In genomic region chr12:99644966-99645365, GRCm38 (mm10) we compare ENCODE assay signal across 8 mouse cellular contexts.
A peak's percentile ranks its signal among the peaks of the same experiment; 100 is the strongest.
DNase-seq lines count a peak whose midpoint lies in the region; ATAC-seq lines count a peak whose summit lies in the region.

No protein-coding gene starts in this region.

- H3K4me1 ChIP-seq in hindbrain, embryonic 14.5 days (replicated peaks; ENCODE audit: control insufficient read depth, insufficient read depth, low read length): peaks cover 15% of the 10 kb centered on the region
- H3K4me1 ChIP-seq in midbrain, embryonic 13.5 days (replicated peaks): peaks cover 16% of the 10 kb centered on the region

- no peak overlapping the region for H3K4me2 ChIP-seq in hindbrain, embryonic 14.5 days (replicated peaks)
- H3K4me2 ChIP-seq in midbrain, embryonic 13.5 days (replicated peaks): no peak overlapping the region

- ATAC-seq in hindbrain, embryonic 14.5 days (ENCODE audit: low FRiP score): peak; percentile 84
- ATAC-seq in midbrain, embryonic 13.5 days: peak; percentile 73; the same call in 1 of the 2 replicates
- no peak for ATAC-seq in inflammation-experienced regulatory T-cells, adult 6 months

- H3K27me3 ChIP-seq in hindbrain, embryonic 14.5 days (ENCODE audit: control insufficient read depth, insufficient read depth, low read length): no peaks in the 10 kb centered on the region
- H3K27me3 ChIP-seq in midbrain, embryonic 13.5 days: no peaks in the 10 kb centered on the region

- no peak overlapping the region for H3K4me3 ChIP-seq in hindbrain, embryonic 14.5 days (replicated peaks; ENCODE audit: low read length)
- no peak overlapping the region for H3K4me3 ChIP-seq in midbrain, embryonic 13.5 days (replicated peaks)

- WGBS in hindbrain, embryonic 14.5 days: 93% methylated on average over 37 of the region's 37 CpGs
- WGBS in midbrain, embryonic 13.5 days: 95% methylated on average over 37 of the region's 37 CpGs

- no peaks in the 10 kb centered on the region for H3K36me3 ChIP-seq in hindbrain, embryonic 14.5 days (replicated peaks; ENCODE audit: control insufficient read depth, insufficient read depth)
- no peaks in the 10 kb centered on the region for H3K36me3 ChIP-seq in midbrain, embryonic 13.5 days

- no peak overlapping the region for H3K9ac ChIP-seq in hindbrain, embryonic 14.5 days
- H3K9ac ChIP-seq in midbrain, embryonic 13.5 days (replicated peaks): no peak overlapping the region

- peak; percentile 3 for DNase-seq in heart, postnatal 4 days
- no peak for DNase-seq in heart, adult 8-10 months (ENCODE audit: low spot score)
- peak; percentile 25 for DNase-seq in ZHBTc4 (ENCODE audit: low read depth, low spot score)
- DNase-seq in hindbrain, embryonic 14.5 days (ENCODE audit: low spot score): no peak
- no peak for DNase-seq in retina, embryonic 14.5 days (ENCODE audit: low spot score)
- no peak for DNase-seq in MN1 (ENCODE audit: low spot score)

- peaks cover 27% of the 10 kb centered on the region for H3K9me3 ChIP-seq in hindbrain, embryonic 14.5 days (ENCODE audit: control insufficient read depth, low read length)
- peaks cover 13% of the 10 kb centered on the region for H3K9me3 ChIP-seq in midbrain, embryonic 13.5 days

- no peak overlapping the region for H3K27ac ChIP-seq in hindbrain, embryonic 14.5 days
- no peak overlapping the region for H3K27ac ChIP-seq in midbrain, embryonic 13.5 days

Comparison
In these comparisons a context has a peak if more than half of its experiments do, and no peak if none do; other contexts are left out.
1. DNase-seq: peak in heart, postnatal 4 days (single experiment) and ZHBTc4 (single experiment); none in heart, adult 8-10 months (single experiment), hindbrain, embryonic 14.5 days (single experiment), retina, embryonic 14.5 days (single experiment) and MN1 (single experiment).